Mouse (Mus musculus): ENCODE data around the gene Gm21767.
"Not testable (repeated sequence)": the region's sequence is repeated elsewhere in the genome, so short reads cannot be mapped to it uniquely, and the experiment has no call there.

Gm21767 gene
- long read RNA-seq, experiment 1: 0 reads
- long read RNA-seq, experiment 2: 0 reads

DNA sequence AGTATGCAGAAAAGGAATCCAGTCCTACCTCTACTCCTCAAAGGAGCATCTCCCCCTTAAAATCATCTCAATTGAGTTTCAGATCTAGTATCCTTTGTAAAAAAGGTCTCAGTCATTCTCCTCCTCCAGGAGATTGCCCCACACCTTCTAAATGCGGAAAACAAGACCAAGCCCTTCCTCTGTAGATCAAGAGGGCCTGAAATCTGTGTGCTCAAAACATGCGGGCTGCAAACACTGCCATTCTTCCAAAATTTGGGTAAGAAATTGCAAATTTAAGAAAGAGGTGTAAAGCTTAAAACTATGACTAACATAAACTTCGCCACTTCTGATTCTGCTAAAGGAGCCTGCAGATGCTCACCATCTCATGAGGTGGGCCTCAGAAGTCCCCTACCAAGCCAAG, at the start of gene Gm21767:
Gene Gm21767, plus strand, starts transcription at position 301 of the 400 bp plus-strand sequence.
- intact Hi-C loops (cut with DNase I): not testable (repeated sequence)
